Mouse (Mus musculus) kidney, embryonic 15.5 days (tissue): ENCODE data around the gene Aaas. TPM values are rescaled to one million over a fixed set of nuclear protein-coding genes. Genes with fewer than 3 reads are reported as not detected.
A peak's percentile ranks its signal among the peaks of the same experiment; 100 is the strongest.

Source experiments
- ATAC-seq: fragments of 200-750 bp; cut with Nextera tagmentation; replicated peaks from 2 replicates; pipeline ENCODE4 v1.8.0; 2017; ENCODE audit warnings: moderate TSS enrichment; ENCODE audit not compliant: low FRiP score
- H3K27ac ChIP-seq: fragments of 300-500 bp; sonication (generic); 2 replicates; pipeline ENCODE4 v1.5.1; 2015; ENCODE audit warnings: mild to moderate bottlenecking, inconsistent platforms
- H3K27me3 ChIP-seq: fragments of 300-500 bp; sonication (generic); 2 replicates; pipeline ENCODE4 v1.6.1; 2015; ENCODE audit warnings: inconsistent platforms
- H3K36me3 ChIP-seq: fragments of 300-500 bp; sonication (generic); 2 replicates; pipeline ENCODE4 v1.6.1; 2015; ENCODE audit warnings: inconsistent platforms
- H3K4me1 ChIP-seq: fragments of 300-500 bp; sonication (generic); 2 replicates; pipeline ENCODE4 v1.6.1; 2015; ENCODE audit warnings: inconsistent platforms
- H3K4me2 ChIP-seq: fragments of 300-500 bp; sonication (generic); 2 replicates; pipeline ENCODE4 v1.6.1; 2015; ENCODE audit warnings: moderate library complexity, mild to moderate bottlenecking, inconsistent platforms
- H3K4me3 ChIP-seq: fragments of 300-500 bp; sonication (generic); replicated peaks from 2 replicates; pipeline ENCODE4 v1.5.1; 2015; ENCODE audit warnings: mild to moderate bottlenecking, inconsistent platforms
- H3K9ac ChIP-seq: fragments of 300-500 bp; sonication (generic); 2 replicates; pipeline ENCODE4 v1.6.1; 2015; ENCODE audit warnings: mild to moderate bottlenecking, inconsistent platforms
- H3K9me3 ChIP-seq: fragments of 300-500 bp; sonication (generic); replicated peaks from 2 replicates; pipeline ENCODE4 v1.6.1; 2016; ENCODE audit warnings: inconsistent platforms
- WGBS: fragments of 180-500 bp; shearing (Covaris S2); methylation state at CpG from one replicate; pipeline ENCODE4 v1.1.7; 2015; ENCODE audit warnings: mixed read lengths; 5-methylcytosine and 5-hydroxymethylcytosine counted together
- polyA plus RNA-seq: library from polyadenylated mRNA; unstranded; fragments of >200 nt; fragmentation: Nextera tagmentation; extraction: Ambion mirVana; gene quantifications from 2 replicates; pipeline ENCODE4 v1.2.1, GENCODE M21; 2015

Gene Aaas
- polyA plus RNA-seq, 1 experiment from 2014 or later = 83.7 TPM

GRCm38 (mm10) chr15:102295633-102296367 lies 54.8 kb downstream of the Aaas start, which contains the start of gene Espl1:
Espl1 (plus strand) TSS chr15:102296266.
- H3K4me2 ChIP-seq = peak within 1 kb of the TSS; percentile 72
- no peaks in the 10 kb centered on the region for H3K9me3 ChIP-seq
- no peaks in the 10 kb centered on the region for H3K27me3 ChIP-seq
- peaks cover 12% of the 10 kb centered on the region for H3K4me1 ChIP-seq
- peaks cover 30% of the 10 kb centered on the region for H3K36me3 ChIP-seq
- peak; percentile 99 for ATAC-seq
- WGBS = 7% methylated on average over 25 of the region's 25 CpGs
- peak within 1 kb of the TSS; percentile 58 for H3K4me3 ChIP-seq
- peak within 1 kb of the TSS; percentile 24; the same call in 1 of the 2 replicates for H3K27ac ChIP-seq
- peak within 1 kb of the TSS; percentile 61 for H3K9ac ChIP-seq

Other genes with a start within 250 kb of the Aaas start
- gene Spryd3, start 214.5 kb downstream of the Aaas start, polyA plus RNA-seq = 18.0 and 18.4 TPM in 2 replicates
- gene Igfbp6, start 206.4 kb downstream of the Aaas start, polyA plus RNA-seq = 31.0 and 33.6 TPM in 2 replicates
- gene Soat2, start 200.2 kb downstream of the Aaas start, polyA plus RNA-seq = 0.33 and 1.1 TPM in 2 replicates
- gene Zfp740, start 147.5 kb downstream of the Aaas start, polyA plus RNA-seq = 72.7 and 77.1 TPM in 2 replicates
- gene Csad, start 146.0 kb downstream of the Aaas start, polyA plus RNA-seq = 95.2 and 112 TPM in 2 replicates
- 1.4 TPM in 2 replicates for gene Itgb7, start 118.8 kb downstream of the Aaas start, polyA plus RNA-seq
- gene Rarg, start 93.3 kb downstream of the Aaas start, polyA plus RNA-seq = 27.9 and 30.3 TPM in 2 replicates
- 0.44 and 0.55 TPM in 2 replicates for gene Gm9918, start 80.2 kb downstream of the Aaas start, polyA plus RNA-seq
- gene Mfsd5, start 71.3 kb downstream of the Aaas start, polyA plus RNA-seq = 68.6 and 69.8 TPM in 2 replicates
- 23.5 and 31.0 TPM in 2 replicates for gene Espl1, start 54.5 kb downstream of the Aaas start, polyA plus RNA-seq
- gene Pfdn5, start 24.7 kb downstream of the Aaas start, polyA plus RNA-seq = 382 and 393 TPM in 2 replicates
- 106 and 122 TPM in 2 replicates for gene Myg1, start 19.1 kb downstream of the Aaas start, polyA plus RNA-seq
- gene Sp7, start 16.4 kb upstream of the Aaas start, polyA plus RNA-seq = 1.3 and 5.9 TPM in 2 replicates
- 10.8 and 11.1 TPM in 2 replicates for gene Sp1, start 55.4 kb upstream of the Aaas start, polyA plus RNA-seq
- 0.75 and 1.7 TPM in 2 replicates for gene Amhr2, start 94.6 kb upstream of the Aaas start, polyA plus RNA-seq
- gene Prr13, start 108.3 kb upstream of the Aaas start, polyA plus RNA-seq = 82.9 and 86.1 TPM in 2 replicates
- gene Pcbp2, start 119.8 kb upstream of the Aaas start, polyA plus RNA-seq = 210 and 217 TPM in 2 replicates
- 2.8 and 5.5 TPM in 2 replicates for gene Gm10337, start 153.0 kb upstream of the Aaas start, polyA plus RNA-seq
- gene Map3k12, start 166.3 kb upstream of the Aaas start, polyA plus RNA-seq = 15.3 and 19.7 TPM in 2 replicates
- gene Tarbp2, start 167.4 kb upstream of the Aaas start, polyA plus RNA-seq = 89.9 and 92.0 TPM in 2 replicates
- gene Npff, start 174.2 kb upstream of the Aaas start, polyA plus RNA-seq = 2.4 and 3.4 TPM in 2 replicates